Mouse (Mus musculus): ENCODE measurements around the gene Cyba.

The Cyba gene

DNA sequence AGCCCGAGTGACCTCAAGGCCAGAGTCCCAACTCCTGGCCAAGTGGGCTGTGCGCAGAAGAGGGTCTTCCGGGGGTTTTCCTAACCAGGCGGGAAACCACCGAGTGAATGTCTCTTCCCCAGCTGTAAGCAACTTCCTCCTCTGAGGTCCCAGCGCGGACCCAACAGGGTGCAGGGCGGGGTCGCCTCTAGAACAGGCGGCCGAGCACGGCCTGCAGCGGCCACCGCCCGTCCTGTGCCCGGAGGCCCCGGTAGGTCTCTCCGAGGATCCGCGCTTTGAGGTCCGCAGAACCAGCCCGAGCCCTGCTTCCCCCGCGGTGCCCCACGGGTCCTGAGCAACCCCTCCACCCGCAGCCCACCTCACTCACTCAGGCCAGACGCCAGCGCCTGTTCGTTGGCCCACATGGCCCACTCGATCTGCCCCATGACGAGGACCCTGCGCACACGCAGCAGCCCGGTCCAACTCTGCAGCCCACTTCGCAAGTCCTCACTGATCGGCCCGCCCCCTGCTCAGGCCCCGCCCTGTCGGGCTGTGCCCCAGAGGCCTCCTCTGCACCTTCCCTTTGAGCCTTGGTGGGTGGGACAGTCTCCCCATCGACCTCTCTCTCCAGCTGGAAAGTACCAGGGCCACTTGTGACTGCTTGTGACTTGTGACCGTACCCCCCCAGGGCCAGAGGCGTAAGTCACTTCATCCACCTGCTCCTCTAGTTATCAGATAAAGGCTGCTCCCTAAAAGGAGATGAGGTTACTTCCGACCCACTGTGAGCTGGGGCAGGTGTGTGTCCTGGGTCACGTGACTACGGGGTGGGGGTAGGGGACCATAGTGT, at the start of gene Cyba:
Gene Cyba (minus strand): TSS at position 488 of the 826 bp plus-strand sequence.
- peak; percentile 87 to 92 for DNase-seq

DNA sequence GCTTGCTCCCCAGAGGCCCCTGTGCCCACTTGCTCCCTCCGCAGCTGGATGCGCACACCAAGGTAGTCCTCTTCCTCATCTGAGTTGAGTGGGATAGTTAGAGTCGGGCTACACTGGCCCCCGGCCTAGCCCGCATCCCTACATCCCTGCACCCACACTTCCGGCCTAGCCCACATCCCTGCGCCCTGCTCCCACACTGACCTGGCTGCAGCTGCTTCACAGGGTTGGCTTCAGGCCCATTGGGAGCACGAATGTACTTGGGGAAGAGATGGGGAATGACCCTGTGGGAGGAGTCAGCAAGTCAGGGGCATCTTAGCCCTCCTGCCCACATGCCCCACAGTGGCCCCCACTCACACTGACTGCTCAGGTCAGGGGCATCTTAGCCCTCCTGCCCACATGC, 49.7 kb upstream of the Cyba start:
- no peak for DNase-seq

DNA sequence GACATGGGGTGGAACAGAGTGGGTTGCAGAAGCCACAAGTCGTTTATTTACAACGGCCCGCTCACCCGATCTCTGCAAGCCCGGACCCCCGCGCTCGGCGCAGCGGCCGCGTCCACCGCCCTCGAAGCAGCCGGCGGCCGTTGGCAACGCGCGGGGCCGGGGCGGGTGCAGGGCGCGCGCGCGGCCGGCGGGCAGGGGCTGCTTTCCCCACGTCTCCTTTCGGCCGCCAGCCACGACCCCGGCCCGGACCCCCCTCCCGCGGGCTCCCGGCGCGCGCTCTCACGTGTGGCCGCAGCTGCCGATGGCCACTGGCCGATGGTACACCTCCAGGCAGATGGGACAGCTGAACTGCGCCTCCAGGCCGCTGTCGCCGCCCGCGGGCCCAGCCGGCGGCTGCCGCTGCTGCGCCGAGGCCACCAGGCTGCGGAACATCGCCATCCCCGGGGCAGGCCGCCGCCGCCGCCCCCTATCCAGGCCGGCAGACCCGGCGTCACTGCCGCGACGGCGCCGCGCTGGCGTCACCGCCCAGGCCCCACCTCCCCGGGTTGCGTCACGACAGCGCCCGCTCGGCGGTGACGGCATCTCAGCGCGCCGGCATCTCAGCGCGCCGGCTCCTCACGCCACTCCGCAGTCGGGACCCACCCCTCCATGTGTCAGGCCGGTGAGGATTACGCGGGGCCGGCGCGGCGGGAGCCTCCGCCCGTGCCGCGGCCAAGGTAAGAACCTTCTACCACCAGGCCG, 43.0 kb upstream of the Cyba start, which contains the start of the genes Rnf166 and Ctu2:
Gene Rnf166 (minus strand): TSS at position 485 of the 741 bp plus-strand sequence.
Gene Ctu2 (plus strand): TSS at position 564 of the 741 bp plus-strand sequence.
- DNase-seq: peak; percentile 88 to 95

GRCm38 (mm10) chr8:122474951-122475560, 42.3 kb upstream of the Cyba start:
- DNase-seq: peak; percentile 44 to 72

- no peak for DNase-seq
Observed at GRCm38 (mm10) chr8:122473911-122474421, 41.2 kb upstream of the Cyba start.

DNA sequence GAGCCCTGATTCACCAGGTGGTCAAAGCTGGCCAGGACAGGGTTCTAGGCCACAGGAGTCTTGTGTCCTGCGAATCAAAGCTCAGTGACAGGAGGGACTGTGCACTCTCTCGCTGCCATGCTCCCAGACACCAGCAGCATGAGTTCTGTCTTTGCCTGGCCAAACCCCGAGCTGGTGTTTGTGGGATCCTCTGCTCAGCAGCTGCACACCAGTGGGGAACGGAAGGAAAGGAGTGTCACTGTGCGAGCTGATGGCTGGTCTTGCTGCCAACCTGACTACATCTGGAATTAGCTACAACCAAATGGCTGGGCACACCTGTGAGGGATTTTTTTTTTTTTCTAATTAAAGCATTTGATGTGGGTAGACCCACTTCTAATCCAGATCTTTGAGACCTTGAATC, 38.0 kb upstream of the Cyba start:
- no peak for DNase-seq

- no peak for DNase-seq
Observed at GRCm38 (mm10) chr8:122469965-122470364, 37.2 kb upstream of the Cyba start.

- peak; percentile 28 to 35 for DNase-seq
Observed at GRCm38 (mm10) chr8:122469407-122469806, 36.7 kb upstream of the Cyba start.

DNA sequence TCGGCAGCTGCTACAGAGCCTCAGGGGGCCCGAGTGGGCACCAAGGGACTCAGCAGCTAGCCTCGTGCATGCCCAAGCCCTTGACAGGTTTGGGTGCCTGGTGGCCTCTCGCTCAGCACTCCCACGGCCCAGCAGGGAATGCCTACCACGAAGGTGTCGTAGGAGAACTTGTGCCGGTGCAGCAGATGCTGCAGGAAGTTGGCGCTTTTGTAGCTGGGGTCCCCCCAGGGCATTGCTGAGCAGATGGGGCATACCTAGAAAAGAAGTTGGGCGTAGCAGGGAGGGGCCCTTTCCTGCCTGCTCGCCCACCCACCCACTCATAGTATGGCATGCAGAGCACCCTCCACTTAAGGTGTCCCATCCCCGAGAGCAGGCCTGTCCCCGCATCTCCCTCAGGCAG, 35.1 kb upstream of the Cyba start:
- DNase-seq: no peak

DNA sequence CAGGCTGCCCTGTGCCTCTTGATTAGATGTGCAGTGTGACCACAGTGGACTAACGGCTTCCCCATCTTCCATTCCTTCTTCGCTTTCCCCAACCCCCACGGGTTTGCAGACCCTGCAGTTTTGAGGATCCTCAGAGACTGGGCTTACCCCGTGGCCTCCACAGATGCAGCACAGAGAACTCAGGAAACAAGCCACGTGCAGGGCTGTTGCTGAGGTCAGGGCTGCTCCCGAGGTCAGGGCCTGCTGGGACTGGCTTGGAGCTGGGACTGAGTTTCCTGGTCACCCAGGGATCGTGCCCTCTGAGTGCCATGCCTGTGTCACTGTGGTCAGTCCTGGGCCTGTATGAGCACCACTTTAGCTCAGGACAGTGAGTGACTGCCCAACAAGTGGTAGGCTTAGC, 32.3 kb upstream of the Cyba start:
- DNase-seq: no peak

DNA sequence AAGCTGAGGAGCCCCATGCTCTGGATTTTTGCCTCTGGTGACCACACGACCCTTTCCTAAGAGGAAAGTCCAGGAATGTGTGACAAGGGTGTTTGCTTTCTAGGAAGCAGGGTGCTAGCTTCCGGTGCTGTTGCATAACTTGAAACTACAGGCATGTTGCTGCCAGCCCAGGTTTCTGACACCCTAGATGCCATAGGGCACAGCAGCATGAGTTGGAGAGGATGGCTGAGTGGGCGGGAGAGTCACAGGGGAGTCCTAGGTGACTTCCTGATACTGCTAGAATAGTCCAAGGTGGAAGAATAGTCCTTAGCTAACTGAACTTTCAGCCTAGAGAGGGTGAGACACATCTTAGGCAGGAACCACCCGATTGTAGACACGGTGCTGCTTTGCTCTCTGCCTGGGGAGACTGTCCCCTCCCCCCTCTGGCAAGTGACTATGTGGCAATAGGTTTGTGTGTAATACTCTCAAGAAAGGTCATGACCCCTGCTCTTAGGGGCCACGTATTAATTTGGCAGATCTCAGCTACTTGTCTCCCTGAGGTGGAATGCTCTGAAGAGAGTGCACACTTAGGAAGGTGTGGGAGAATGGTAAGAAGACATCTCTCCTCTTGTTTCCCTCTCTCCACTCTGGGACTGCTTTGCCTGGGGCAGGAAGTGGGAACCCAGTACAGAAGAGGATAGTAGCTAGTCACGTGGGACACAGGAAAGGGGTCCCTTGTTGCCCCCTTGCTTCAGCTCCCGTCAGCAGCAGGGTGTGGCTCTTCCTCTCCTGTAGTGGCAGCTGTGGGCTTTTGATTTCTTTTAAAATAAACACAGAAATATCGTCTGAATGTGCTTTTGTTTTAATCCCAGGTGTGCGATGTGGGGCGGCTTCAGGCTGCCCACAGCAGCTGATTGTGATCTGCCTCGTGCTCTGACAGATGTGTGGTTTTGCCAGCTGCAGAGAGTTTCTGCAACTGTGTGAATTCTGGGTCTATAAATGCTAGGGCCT, 31.2 kb upstream of the Cyba start:
- peak; percentile 27 to 31 for DNase-seq

DNA sequence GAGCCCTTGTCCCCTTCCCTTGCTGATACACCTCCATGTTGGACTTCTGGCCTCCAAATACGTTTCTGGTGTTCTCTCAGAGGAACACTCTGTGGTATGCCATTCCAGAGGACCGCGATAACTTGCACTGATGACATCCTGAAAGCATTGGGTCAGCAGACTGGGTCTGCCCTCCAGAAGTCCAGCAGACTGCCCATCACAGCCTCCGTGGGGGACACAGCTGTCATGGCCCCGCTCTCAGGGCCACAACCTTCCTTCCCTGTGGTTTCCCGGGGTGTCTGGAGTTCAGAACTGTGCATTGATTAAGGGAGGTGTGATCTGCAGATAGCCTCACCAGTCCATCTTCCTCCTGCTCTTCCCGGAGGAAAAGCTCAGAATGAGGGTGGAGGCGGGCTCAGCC, 29.8 kb upstream of the Cyba start:
- no peak for DNase-seq

DNA sequence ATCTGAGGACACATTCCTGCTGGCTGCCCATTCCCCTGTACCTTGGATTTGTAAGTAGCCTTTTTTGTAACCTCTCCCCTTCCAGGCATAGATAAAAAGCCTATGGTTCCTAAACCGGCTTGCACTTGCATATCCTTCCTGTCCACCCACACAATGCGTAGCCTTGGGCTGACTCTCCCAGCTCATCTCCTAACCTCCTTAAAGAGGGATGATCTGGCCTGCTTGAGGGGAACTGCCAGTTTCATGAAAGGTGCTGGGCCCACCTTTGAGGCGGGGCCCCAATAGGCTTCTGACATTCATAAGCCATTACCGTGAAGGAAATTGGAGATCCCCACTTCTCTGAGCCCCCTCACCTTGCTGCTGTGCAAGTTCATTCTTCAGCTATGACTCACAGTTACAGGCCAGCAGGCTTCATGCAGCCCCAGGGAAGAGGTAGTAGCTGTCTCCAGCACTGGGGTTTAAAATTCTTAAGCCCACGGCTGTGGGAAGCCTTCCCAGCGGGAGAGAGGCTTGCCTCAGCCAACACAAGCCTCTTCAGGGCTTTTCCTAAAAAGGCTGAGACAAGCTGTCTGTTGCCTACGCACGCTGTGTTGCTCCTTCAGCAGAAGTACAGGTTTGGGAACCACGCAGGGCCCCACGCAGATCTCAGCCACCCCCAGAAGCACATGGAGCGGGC, 28.9 kb upstream of the Cyba start:
- no peak for DNase-seq

- DNase-seq: peak; percentile 84 to 88
Observed at GRCm38 (mm10) chr8:122460524-122461472, 28.1 kb upstream of the Cyba start, which contains the start of gene Snai3. Gene Snai3 (minus strand): TSS chr8:122460733.

DNA sequence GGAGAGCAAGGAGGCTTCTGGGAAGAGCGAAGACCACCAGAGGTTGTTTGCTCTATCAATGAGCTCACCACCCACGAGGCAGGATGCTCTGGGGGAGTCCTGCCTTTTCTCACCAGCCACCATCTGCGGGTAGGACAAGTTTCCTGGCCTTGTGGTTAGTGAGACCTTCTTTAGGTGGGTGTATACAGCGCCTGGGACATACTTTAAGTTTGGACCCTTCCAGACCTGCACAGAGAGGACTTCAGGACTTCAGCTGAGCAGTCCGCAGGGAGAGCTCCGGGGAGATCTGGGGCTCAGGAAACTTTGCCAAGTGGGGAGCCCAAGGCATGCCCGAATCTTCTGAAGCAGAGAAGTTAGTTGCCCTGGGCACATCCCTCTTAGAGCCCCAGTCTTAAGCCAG, 27.3 kb upstream of the Cyba start:
- no peak for DNase-seq

DNA sequence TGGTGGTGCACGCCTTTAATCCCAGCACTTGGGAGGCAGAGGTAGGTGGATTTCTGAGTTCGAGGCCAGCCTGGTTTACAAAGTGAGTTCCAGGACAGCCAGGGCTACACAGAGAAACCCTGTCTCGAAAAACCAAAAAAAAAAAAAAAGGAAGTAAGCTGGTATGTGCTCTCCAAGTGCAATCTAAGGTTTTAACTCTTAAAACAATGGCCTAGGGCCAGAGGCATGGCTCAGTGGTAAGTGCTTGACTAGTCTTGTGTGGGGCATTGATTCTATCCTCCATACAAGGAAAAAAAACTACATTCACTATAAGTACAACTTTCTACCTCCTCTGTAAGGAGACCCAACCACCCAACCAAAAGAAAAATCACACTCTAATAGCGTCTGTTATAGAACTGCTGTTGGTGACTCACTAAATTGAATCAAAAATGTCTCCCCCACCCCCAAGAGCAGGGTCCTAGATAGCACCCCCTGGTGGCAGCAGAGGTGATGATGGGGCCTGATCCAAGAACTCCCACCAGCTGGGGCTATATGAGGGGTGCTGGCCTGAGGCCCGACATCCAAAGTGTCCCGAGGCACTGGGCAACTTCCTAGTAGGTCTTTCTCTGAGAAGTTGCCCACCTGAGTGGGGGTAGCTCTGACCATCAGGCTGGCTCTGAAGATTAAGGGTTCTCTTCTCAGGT, 26.6 kb upstream of the Cyba start:
- DNase-seq: peak in 1 of 2 experiments; percentile 43

DNA sequence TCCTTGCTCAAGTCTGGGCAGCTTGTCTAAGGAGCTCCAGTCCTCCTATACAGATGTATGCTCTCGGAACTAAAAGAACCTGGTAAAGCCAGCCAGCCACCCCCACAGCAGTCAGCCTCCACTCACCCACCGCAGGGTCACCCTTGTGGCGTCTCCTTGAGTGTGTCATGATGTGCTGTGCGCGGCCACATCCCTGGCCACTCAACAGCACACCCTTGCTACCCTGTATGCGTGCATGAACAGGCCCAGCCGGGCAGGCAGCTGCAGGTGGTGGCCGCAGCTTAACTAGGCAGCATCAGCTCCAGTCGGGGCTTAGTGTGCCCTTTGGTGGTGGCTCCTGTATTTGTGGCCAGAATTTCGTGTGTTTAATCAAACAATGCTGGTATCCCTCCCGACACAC, 24.4 kb upstream of the Cyba start:
- DNase-seq: no peak

DNA sequence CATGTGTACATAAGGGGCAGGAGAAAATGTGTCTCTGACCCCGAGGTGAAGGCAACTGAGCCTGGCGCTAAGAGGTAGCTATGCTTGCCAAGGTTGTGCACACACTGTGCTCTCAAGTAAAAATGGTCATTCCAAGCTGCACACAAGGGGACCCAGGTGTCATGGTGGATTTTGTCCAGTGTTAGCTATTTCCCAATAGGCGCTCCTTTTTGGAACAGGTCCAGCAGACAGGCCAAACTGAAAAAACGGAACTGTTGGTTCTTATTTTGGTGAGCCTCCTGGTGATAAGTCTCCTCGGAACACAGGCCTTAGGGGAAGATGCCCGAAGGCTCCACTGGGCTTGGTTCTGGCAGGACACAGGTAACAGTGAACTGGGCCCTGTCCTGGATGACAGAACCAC, 21.7 kb upstream of the Cyba start:
- DNase-seq: no peak

- no peak for DNase-seq
Observed at GRCm38 (mm10) chr8:122452154-122452553, 19.4 kb upstream of the Cyba start.
